Mouse (Mus musculus): ENCODE data around the gene Cgref1. TPM values are rescaled to one million over a fixed set of nuclear protein-coding genes. Genes with fewer than 3 reads are reported as not detected.

Cgref1 gene
- polyA plus RNA-seq, 1 experiment, result 481 TPM

GRCm38 (mm10) chr5:30933705-30934104 is 11.7 kb downstream of the Cgref1 start:
- 83% methylated on average over 5 of the region's 5 CpGs for WGBS
- H3K27ac ChIP-seq (ENCODE audit: insufficient read depth, low read depth, low read length), result no peak overlapping the region
- H3K4me3 ChIP-seq (ENCODE audit: low read depth, low read length), result no peak overlapping the region
- TF ChIP-seq POLR2A (IDR thresholded peaks at IDR 0.05; ENCODE audit: low read depth, low read length) (no peak), CTCF (IDR thresholded peaks at IDR 0.05; ENCODE audit: extremely low read depth, insufficient read length, insufficient replicate concordance, low read depth, low read length) (no peak)
- no peaks in the 10 kb centered on the region; the same call in 1 of the 2 replicates for H3K4me1 ChIP-seq (ENCODE audit: control insufficient read depth, insufficient read depth, insufficient read length, low read length)
- no peaks in the 10 kb centered on the region for H3K27me3 ChIP-seq (ENCODE audit: control insufficient read depth, insufficient read depth, low read length)
- peaks cover 25% of the 10 kb centered on the region for H3K36me3 ChIP-seq (ENCODE audit: control insufficient read depth, insufficient read depth, low read length)

- 77% methylated on average over 4 of the region's 4 CpGs for WGBS
- H3K36me3 ChIP-seq (ENCODE audit: control insufficient read depth, insufficient read depth, low read length), result peaks cover 31% of the 10 kb centered on the region
- no peak overlapping the region for H3K27ac ChIP-seq (ENCODE audit: insufficient read depth, low read depth, low read length)
- no peak for TF ChIP-seq POLR2A (IDR thresholded peaks at IDR 0.05; ENCODE audit: low read depth, low read length)
- TF ChIP-seq CTCF (IDR thresholded peaks at IDR 0.05; ENCODE audit: extremely low read depth, insufficient read length, insufficient replicate concordance, low read depth, low read length), result no peak
- no peak overlapping the region for H3K4me3 ChIP-seq (ENCODE audit: low read depth, low read length)
- no peaks in the 10 kb centered on the region for H3K27me3 ChIP-seq (ENCODE audit: control insufficient read depth, insufficient read depth, low read length)
- peaks cover 16% of the 10 kb centered on the region for H3K4me1 ChIP-seq (ENCODE audit: control insufficient read depth, insufficient read depth, insufficient read length, low read length)
These were observed 14.0 kb downstream of the Cgref1 start for GRCm38 (mm10) chr5:30931378-30931777.

GRCm38 (mm10) chr5:30930846-30931245 is 14.5 kb downstream of the Cgref1 start:
- Histone ChIP-seq H3K27me3 (ENCODE audit: control insufficient read depth, insufficient read depth, low read length) (no peaks in the 10 kb centered on the region), H3K27ac (ENCODE audit: insufficient read depth, low read depth, low read length) (no peak overlapping the region), H3K36me3 (ENCODE audit: control insufficient read depth, insufficient read depth, low read length) (peaks cover 32% of the 10 kb centered on the region), H3K4me3 (ENCODE audit: low read depth, low read length) (no peak overlapping the region), H3K4me1 (ENCODE audit: control insufficient read depth, insufficient read depth, insufficient read length, low read length) (peaks cover 21% of the 10 kb centered on the region)
- 36% methylated on average over 6 of the region's 6 CpGs for WGBS
- no peak for TF ChIP-seq CTCF (IDR thresholded peaks at IDR 0.05; ENCODE audit: extremely low read depth, insufficient read length, insufficient replicate concordance, low read depth, low read length)
- no peak for TF ChIP-seq POLR2A (IDR thresholded peaks at IDR 0.05; ENCODE audit: low read depth, low read length)

GRCm38 (mm10) chr5:30930121-30930520 is 15.3 kb downstream of the Cgref1 start:
- 23% methylated on average over 4 of the region's 4 CpGs for WGBS
- Histone ChIP-seq H3K4me1 (ENCODE audit: control insufficient read depth, insufficient read depth, insufficient read length, low read length) (peaks cover 23% of the 10 kb centered on the region), H3K36me3 (ENCODE audit: control insufficient read depth, insufficient read depth, low read length) (peaks cover 32% of the 10 kb centered on the region), H3K4me3 (ENCODE audit: low read depth, low read length) (no peak overlapping the region), H3K27me3 (ENCODE audit: control insufficient read depth, insufficient read depth, low read length) (no peaks in the 10 kb centered on the region), H3K27ac (ENCODE audit: insufficient read depth, low read depth, low read length) (no peak overlapping the region)
- TF ChIP-seq CTCF (IDR thresholded peaks at IDR 0.05; ENCODE audit: extremely low read depth, insufficient read length, insufficient replicate concordance, low read depth, low read length), result peak; percentile 49; the same call in 1 of the 2 replicates
- no peak for TF ChIP-seq POLR2A (IDR thresholded peaks at IDR 0.05; ENCODE audit: low read depth, low read length)

GRCm38 (mm10) chr5:30927945-30928529 is 17.4 kb downstream of the Cgref1 start:
- peaks cover 38% of the 10 kb centered on the region for H3K4me1 ChIP-seq (ENCODE audit: control insufficient read depth, insufficient read depth, insufficient read length, low read length)
- no peak for TF ChIP-seq POLR2A (IDR thresholded peaks at IDR 0.05; ENCODE audit: low read depth, low read length)
- no peak for TF ChIP-seq CTCF (IDR thresholded peaks at IDR 0.05; ENCODE audit: extremely low read depth, insufficient read length, insufficient replicate concordance, low read depth, low read length)
- H3K36me3 ChIP-seq (ENCODE audit: control insufficient read depth, insufficient read depth, low read length), result peaks cover 20% of the 10 kb centered on the region
- H3K27ac ChIP-seq (ENCODE audit: insufficient read depth, low read depth, low read length), result peak overlapping the region; percentile 62
- WGBS, result 40% methylated on average over 7 of the region's 7 CpGs
- no peaks in the 10 kb centered on the region for H3K27me3 ChIP-seq (ENCODE audit: control insufficient read depth, insufficient read depth, low read length)
- H3K4me3 ChIP-seq (ENCODE audit: low read depth, low read length), result no peak overlapping the region

- Histone ChIP-seq H3K27ac (ENCODE audit: insufficient read depth, low read depth, low read length) (peak overlapping the region; percentile 85), H3K4me1 (ENCODE audit: control insufficient read depth, insufficient read depth, insufficient read length, low read length) (peaks cover 38% of the 10 kb centered on the region), H3K27me3 (ENCODE audit: control insufficient read depth, insufficient read depth, low read length) (no peaks in the 10 kb centered on the region), H3K36me3 (ENCODE audit: control insufficient read depth, insufficient read depth, low read length) (peaks cover 13% of the 10 kb centered on the region), H3K4me3 (ENCODE audit: low read depth, low read length) (no peak overlapping the region)
- TF ChIP-seq CTCF (IDR thresholded peaks at IDR 0.05; ENCODE audit: extremely low read depth, insufficient read length, insufficient replicate concordance, low read depth, low read length) (no peak), POLR2A (IDR thresholded peaks at IDR 0.05; ENCODE audit: low read depth, low read length) (no peak)
- 21% methylated on average over 2 of the region's 2 CpGs for WGBS
These were observed 19.3 kb downstream of the Cgref1 start for GRCm38 (mm10) chr5:30926073-30926472.

- peak overlapping the region; percentile 97 for H3K27ac ChIP-seq (ENCODE audit: insufficient read depth, low read depth, low read length)
- H3K4me1 ChIP-seq (ENCODE audit: control insufficient read depth, insufficient read depth, insufficient read length, low read length), result peaks cover 42% of the 10 kb centered on the region
- peak; percentile 55; the same call in 1 of the 2 replicates for TF ChIP-seq POLR2A (IDR thresholded peaks at IDR 0.05; ENCODE audit: low read depth, low read length)
- TF ChIP-seq CTCF (IDR thresholded peaks at IDR 0.05; ENCODE audit: extremely low read depth, insufficient read length, insufficient replicate concordance, low read depth, low read length), result no peak
- 47% methylated on average over 5 of the region's 5 CpGs for WGBS
- peaks cover 9% of the 10 kb centered on the region for H3K36me3 ChIP-seq (ENCODE audit: control insufficient read depth, insufficient read depth, low read length)
- H3K27me3 ChIP-seq (ENCODE audit: control insufficient read depth, insufficient read depth, low read length), result no peaks in the 10 kb centered on the region
- H3K4me3 ChIP-seq (ENCODE audit: low read depth, low read length), result no peak overlapping the region
These were observed 20.2 kb downstream of the Cgref1 start for GRCm38 (mm10) chr5:30925217-30925616.
